Mouse (Mus musculus): ENCODE measurements around the gene Prkca.

- TF ChIP-seq CTCF (IDR thresholded peaks at IDR 0.05; ENCODE audit: insufficient read depth, low read depth, low read length) (no peak), POLR2A (IDR thresholded peaks at IDR 0.05; ENCODE audit: insufficient read depth, low read depth, low read length) (no peak)
These were observed 229.6 kb downstream of the Prkca start for GRCm38 (mm10) chr11:108114091-108114490.

Data from olfactory bulb, adult 2 months (tissue).